Mouse (Mus musculus) ovary, postnatal 36 days (tissue): ENCODE results near the gene Ndufb4.

ENCODE experiments used
- DNase-seq: peaks from one replicate; pipeline ENCODE4 v3.0.0; 2022; ENCODE audit warnings: low spot score, mixed read lengths

The Ndufb4 gene

DNA sequence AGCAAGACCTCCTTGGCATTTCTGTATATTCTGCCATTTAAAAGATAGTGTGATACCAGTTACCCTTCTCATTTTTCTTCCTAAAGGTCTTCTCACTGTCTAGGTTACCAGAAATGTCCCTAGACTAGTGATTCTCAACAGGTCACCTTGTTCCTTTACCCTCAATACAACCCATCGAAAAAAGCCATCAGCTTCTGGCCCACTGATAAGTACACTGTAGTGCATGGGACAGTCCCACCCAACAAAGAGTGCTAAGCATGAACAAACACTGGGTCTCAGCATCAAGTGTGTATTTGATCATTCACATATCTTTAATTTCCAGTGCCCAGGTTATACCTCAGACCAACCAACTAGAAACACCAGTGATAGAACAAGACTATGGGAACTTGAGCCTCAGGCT lies 19.2 kb downstream of the Ndufb4 start:
- no peak for DNase-seq

GRCm38 (mm10) chr16:37634578-37634977 lies 19.7 kb downstream of the Ndufb4 start:
- DNase-seq = no peak

DNA sequence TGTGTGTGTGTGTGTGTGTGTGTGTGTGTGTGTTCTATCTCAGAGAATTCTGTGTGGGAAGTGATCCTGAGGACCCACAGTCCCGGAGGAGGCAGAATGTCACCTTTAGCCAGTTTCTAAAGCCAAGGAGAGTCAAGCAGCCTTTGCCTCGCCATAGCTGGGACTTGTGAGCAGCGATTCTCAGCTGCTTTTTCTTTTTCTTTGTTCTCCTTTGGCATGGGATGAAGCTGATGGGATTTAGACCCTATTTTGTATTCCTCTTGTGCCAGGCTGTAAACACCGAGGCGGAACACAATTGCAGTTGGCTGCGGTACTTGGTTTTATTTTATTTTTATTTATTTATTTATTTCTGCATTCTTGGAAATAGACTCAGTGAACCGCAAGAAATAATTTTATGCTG lies 25.2 kb downstream of the Ndufb4 start:
- DNase-seq = no peak

DNA sequence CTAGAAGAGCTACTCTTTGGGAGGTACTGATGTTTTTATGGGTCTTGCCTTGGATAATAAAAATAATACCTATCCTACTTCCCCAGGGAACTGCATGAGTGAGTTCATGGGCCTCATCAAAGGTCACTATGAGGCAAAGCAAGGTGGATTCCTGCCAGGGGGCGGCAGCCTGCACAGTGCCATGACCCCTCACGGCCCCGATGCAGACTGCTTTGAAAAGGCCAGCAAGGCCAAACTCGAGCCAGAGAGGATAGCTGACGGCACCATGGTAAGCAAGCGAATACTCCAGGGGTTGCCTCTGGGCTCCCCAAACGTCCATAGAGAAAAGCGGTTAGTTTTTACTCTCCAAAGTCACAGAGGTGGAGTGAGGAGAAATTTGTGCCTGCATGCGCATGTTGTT lies 25.9 kb downstream of the Ndufb4 start:
- DNase-seq = no peak

DNA sequence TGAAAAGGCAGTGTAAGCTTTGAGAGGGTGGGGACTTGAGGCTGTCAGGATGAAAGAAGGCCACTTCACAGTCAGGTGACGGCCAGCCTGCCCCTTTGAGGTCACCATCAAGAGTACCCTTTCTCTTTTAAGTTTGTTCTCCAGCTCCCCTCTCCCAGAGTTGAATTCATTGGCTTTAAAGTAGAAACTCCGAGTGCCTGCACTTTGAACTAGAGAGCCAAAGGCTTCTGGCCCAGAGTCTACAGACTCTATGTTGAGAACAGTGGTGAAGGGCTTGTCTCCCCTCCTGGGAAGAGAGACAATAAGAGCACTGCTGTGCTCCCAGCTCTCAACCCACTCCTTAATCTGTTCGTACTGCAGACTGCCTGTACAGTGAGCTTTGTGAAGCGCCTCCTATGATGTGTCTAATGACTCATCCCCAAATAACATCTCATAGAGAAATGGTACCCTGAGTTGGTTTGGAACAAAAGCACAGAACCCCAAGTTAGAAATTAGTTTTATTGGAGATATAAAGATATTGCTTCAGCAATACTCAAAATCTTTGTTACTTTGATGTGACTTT lies 27.8 kb downstream of the Ndufb4 start:
- no peak for DNase-seq

DNA sequence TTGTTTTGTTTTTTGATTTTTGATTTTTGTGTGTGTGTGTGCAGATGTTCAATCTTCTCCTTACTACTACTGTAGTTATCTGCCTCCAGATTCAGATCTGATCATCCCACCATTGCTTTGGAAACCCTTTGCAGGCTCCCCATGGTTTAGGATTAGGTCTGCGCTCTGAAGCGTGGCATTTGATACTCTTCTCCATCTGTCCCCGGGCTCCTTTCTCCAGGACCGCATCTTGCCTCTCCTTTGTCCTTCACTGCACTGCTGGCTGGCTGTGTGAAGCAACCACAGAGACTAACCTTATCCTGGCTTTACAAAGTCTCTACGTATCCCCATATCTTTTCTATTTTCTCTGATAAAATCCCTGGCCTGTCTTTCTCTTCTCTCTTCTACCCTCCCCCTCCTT lies 31.3 kb downstream of the Ndufb4 start:
- no peak for DNase-seq

GRCm38 (mm10) chr16:37622403-37622802 lies 31.9 kb downstream of the Ndufb4 start:
- DNase-seq = no peak

- no peak for DNase-seq
Observed at GRCm38 (mm10) chr16:37617695-37618094, 36.6 kb downstream of the Ndufb4 start.

GRCm38 (mm10) chr16:37616104-37616503 lies 38.1 kb downstream of the Ndufb4 start:
- no peak for DNase-seq

DNA sequence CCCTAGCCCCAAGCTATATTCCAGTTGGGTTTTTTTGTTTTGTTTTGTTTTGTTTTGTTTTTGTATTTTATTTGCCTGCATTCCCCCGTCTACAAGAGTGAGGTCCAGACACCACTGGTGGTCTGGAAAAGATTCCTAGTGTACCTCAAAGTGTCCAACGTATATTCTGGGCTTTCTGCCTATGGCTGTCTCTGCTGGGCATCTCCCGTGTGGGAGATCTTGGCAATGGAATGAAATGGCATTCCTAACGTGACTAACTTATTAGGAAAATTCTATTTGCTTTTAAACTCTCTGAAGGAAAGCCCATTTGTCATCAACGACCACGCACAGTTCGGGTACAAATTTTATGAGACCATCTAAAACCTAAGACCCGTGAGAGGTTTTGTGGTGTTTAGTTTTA lies 38.8 kb downstream of the Ndufb4 start:
- no peak for DNase-seq

GRCm38 (mm10) chr16:37614540-37614939 lies 39.7 kb downstream of the Ndufb4 start:
- DNase-seq = no peak

GRCm38 (mm10) chr16:37612013-37612412 lies 42.2 kb downstream of the Ndufb4 start:
- DNase-seq = no peak

- no peak for DNase-seq
Observed at GRCm38 (mm10) chr16:37611072-37611471, 43.2 kb downstream of the Ndufb4 start.

DNA sequence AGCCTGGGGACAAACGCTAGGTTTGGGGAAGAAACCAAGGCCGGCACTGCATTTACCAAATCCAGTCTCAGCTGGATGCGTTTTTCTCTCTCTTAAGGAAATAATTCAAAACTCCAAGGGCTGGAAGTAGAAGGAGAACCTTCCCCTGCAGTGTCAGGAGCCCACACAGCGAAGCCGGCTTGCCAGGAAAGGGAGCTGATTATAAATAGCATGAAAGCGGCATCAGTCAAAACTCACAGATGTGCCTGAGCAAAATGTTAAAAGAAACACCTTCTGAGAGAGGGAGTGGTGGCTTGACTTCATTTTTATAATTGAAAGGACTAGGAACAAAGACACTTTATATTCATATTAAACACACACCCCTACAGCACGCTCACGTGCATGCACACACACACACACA lies 43.9 kb downstream of the Ndufb4 start:
- no peak for DNase-seq

GRCm38 (mm10) chr16:37604243-37604642 lies 50.0 kb downstream of the Ndufb4 start:
- DNase-seq = no peak

- no peak for DNase-seq
Observed at GRCm38 (mm10) chr16:37603431-37603830, 50.8 kb downstream of the Ndufb4 start.

DNA sequence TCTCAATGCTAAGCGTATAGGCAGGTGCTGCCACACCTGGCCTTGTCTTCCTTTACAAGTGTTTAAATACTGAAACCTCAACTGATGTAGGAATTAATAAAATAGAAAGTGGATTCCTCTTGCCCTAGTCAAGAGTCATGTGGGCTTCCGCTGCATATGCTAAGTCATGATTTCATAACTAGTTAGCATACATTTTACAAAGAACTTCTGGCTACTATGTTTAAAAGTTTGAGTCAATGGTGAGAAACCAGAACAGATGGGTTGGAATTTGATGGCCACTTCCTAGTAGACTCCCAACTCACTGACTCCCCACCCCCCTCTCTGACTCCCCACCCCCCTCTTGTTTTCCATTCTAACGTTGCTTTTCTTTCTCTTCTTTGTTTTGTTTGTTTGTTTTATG lies 54.9 kb downstream of the Ndufb4 start:
- no peak for DNase-seq

- no peak for DNase-seq
Observed at GRCm38 (mm10) chr16:37598463-37598862, 55.8 kb downstream of the Ndufb4 start.

- DNase-seq = no peak
Observed at GRCm38 (mm10) chr16:37597412-37597811, 56.8 kb downstream of the Ndufb4 start.
